Mouse (Mus musculus): ENCODE measurements around the gene Ripor2. TPM values are rescaled to one million over a fixed set of nuclear protein-coding genes. Genes with fewer than 3 reads are reported as not detected.

The Ripor2 gene
- total and polyA plus RNA-seq, 3 experiments, result 8.6 to 10.9 (median 9.3) TPM

- Histone ChIP-seq H3K4me1 (ENCODE audit: control insufficient read depth in 1 of 2, insufficient read depth in 2 of 2) (peaks cover 2 to 59% of the 10 kb centered on the region in 2 experiments; a peak in 3 of 4 replicates), H3K27ac (ENCODE audit: insufficient read depth, low read depth) (no peak overlapping the region), H3K4me3 (replicated peaks in 1 of 3; ENCODE audit: low read depth in 2 of 3, low read length in 2 of 3, poor library complexity in 1 of 3) (no peak overlapping the region), H3K9ac (ENCODE audit: insufficient read depth, low read depth) (no peak overlapping the region), H3K27me3 (replicated peaks) (no peaks in the 10 kb centered on the region), H3K4me2 (ENCODE audit: insufficient read depth, low read depth, poor library complexity, severe bottlenecking) (no peak overlapping the region), H3K36me3 (replicated peaks in 1 of 2; ENCODE audit: control insufficient read depth in 1 of 2, insufficient read depth in 1 of 2, low read length in 1 of 2) (peaks cover 0 to 9% of the 10 kb centered on the region in 2 experiments), H3K79me2 (replicated peaks; ENCODE audit: control insufficient read depth, extremely low read depth, insufficient read depth, poor library complexity, severe bottlenecking) (no peaks in the 10 kb centered on the region), H3K9me3 (replicated peaks; ENCODE audit: low read length) (no peaks in the 10 kb centered on the region)
- dilution Hi-C loops (cut with MboI; ENCODE audit: extremely low pct_ligation_motif_present, extremely low pct_unique_long_range_greater_than_20kb, low sequenced_read_pairs) (no loop called here), in situ Hi-C loops (cut with MboI; ENCODE audit: low pct_ligation_motif_present, low pct_unique_long_range_greater_than_20kb, low sequenced_read_pairs) (no loop called here)
- no peak for DNase-seq (ENCODE audit: extremely low read depth)
- no peak for TF ChIP-seq SMC3 (IDR thresholded peaks at IDR 0.05; ENCODE audit: low read depth, low read length)
- TF ChIP-seq IRF4 (IDR thresholded peaks at IDR 0.05; ENCODE audit: low read depth, low read length), result no peak
- TF ChIP-seq RCOR1 (conservative IDR thresholded peaks at IDR 0.05; ENCODE audit: low read depth, low read length), result no peak
- no peak for TF ChIP-seq ZC3H11A (IDR thresholded peaks at IDR 0.05; ENCODE audit: low read depth, low read length)
- TF ChIP-seq KAT2A (IDR thresholded peaks at IDR 0.05; ENCODE audit: insufficient replicate concordance, low read length), result no peak
- TF ChIP-seq ELF1 (IDR thresholded peaks at IDR 0.05; ENCODE audit: low read depth, low read length), result no peak
- no peak for TF ChIP-seq POLR2AphosphoS2 (IDR thresholded peaks at IDR 0.05; ENCODE audit: low read depth, low read length)
- TF ChIP-seq CHD2 (IDR thresholded peaks at IDR 0.05; ENCODE audit: low read length), result no peak
- TF ChIP-seq TCF12 (IDR thresholded peaks at IDR 0.05; ENCODE audit: low read depth, low read length), result no peak
- TF ChIP-seq USF1 (IDR thresholded peaks at IDR 0.05; ENCODE audit: low read depth, low read length), result no peak
- TF ChIP-seq ZKSCAN1 (IDR thresholded peaks at IDR 0.05; ENCODE audit: borderline replicate concordance, low read depth, low read length), result no peak
- no peak for TF ChIP-seq MAX (IDR thresholded peaks at IDR 0.05; ENCODE audit: low read length)
- no peak for TF ChIP-seq MAZ (IDR thresholded peaks at IDR 0.05; ENCODE audit: low read depth, low read length)
- no peak for TF ChIP-seq HCFC1 (IDR thresholded peaks at IDR 0.05; ENCODE audit: low read depth, low read length)
- TF ChIP-seq CHD1 (IDR thresholded peaks at IDR 0.05; ENCODE audit: low read depth, low read length), result no peak
- TF ChIP-seq MAFK (IDR thresholded peaks at IDR 0.05; ENCODE audit: insufficient replicate concordance, low read length), result no peak
- no peak for TF ChIP-seq CTCF (conservative IDR thresholded peaks at IDR 0.05 in 1 of 2, IDR thresholded peaks at IDR 0.05 in 1 of 2; ENCODE audit: low read depth in 2 of 2, low read length in 2 of 2)
- TF ChIP-seq ETS1 (conservative IDR thresholded peaks at IDR 0.05; ENCODE audit: low read depth, low read length), result no peak
- no peak for TF ChIP-seq UBTF (IDR thresholded peaks at IDR 0.05; ENCODE audit: low read depth, low read length)
- TF ChIP-seq MYC (IDR thresholded peaks at IDR 0.05; ENCODE audit: low read depth, low read length), result no peak
These were observed 66.7 kb downstream of the Ripor2 start for GRCm38 (mm10) chr13:24648668-24649067.

DNA sequence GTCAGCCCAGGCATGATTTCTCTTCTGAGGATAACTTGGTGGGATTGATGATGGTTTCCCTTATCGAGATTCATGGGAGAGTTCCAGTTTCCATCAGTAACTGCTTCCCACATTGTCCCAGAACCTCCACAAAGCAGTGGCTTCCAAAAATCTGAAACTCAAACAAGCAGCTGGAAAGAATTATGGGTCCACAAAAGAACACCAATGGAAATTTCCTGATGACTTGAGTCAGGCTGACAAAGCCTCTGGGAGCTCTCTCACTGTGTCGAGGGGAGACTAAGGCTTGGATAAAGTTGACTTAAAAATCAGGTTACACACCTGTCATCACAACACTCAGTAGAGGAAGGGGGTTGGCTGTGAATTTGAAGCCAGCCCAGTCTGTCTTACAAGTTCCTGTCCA lies 67.1 kb downstream of the Ripor2 start:
- dilution Hi-C loops (cut with MboI; ENCODE audit: extremely low pct_ligation_motif_present, extremely low pct_unique_long_range_greater_than_20kb, low sequenced_read_pairs), result no loop called here

More for the DNA sequence above, 67.1 kb downstream of the Ripor2 start:
- H3K4me1 ChIP-seq (ENCODE audit: control insufficient read depth in 1 of 2, insufficient read depth in 2 of 2), result peaks cover 2 to 59% of the 10 kb centered on the region in 2 experiments; a peak in 3 of 4 replicates
- H3K36me3 ChIP-seq (replicated peaks in 1 of 2; ENCODE audit: control insufficient read depth in 1 of 2, insufficient read depth in 1 of 2, low read length in 1 of 2), result peaks cover 0 to 8% of the 10 kb centered on the region in 2 experiments
- in situ Hi-C loops (cut with MboI; ENCODE audit: low pct_ligation_motif_present, low pct_unique_long_range_greater_than_20kb, low sequenced_read_pairs), result no loop called here
- no peak overlapping the region for H3K4me2 ChIP-seq (ENCODE audit: insufficient read depth, low read depth, poor library complexity, severe bottlenecking)
- no peaks in the 10 kb centered on the region for H3K27me3 ChIP-seq (replicated peaks)
- H3K27ac ChIP-seq (ENCODE audit: insufficient read depth, low read depth), result no peak overlapping the region
- H3K79me2 ChIP-seq (replicated peaks; ENCODE audit: control insufficient read depth, extremely low read depth, insufficient read depth, poor library complexity, severe bottlenecking), result no peaks in the 10 kb centered on the region
- no peak for DNase-seq (ENCODE audit: extremely low read depth)
- TF ChIP-seq ZMIZ1 (IDR thresholded peaks at IDR 0.05; ENCODE audit: low read depth, low read length) (no peak), CTCF (conservative IDR thresholded peaks at IDR 0.05 in 1 of 2, IDR thresholded peaks at IDR 0.05 in 1 of 2; ENCODE audit: low read depth in 2 of 2, low read length in 2 of 2) (no peak), MEF2A (IDR thresholded peaks at IDR 0.05; ENCODE audit: borderline replicate concordance, low read depth, low read length) (no peak), GABPA (IDR thresholded peaks at IDR 0.05; ENCODE audit: insufficient replicate concordance, low read depth, low read length) (no peak), CHD1 (IDR thresholded peaks at IDR 0.05; ENCODE audit: low read depth, low read length) (no peak), POLR2A (IDR thresholded peaks at IDR 0.05; ENCODE audit: low read depth, low read length) (no peak), SMC3 (IDR thresholded peaks at IDR 0.05; ENCODE audit: low read depth, low read length) (no peak), MXI1 (IDR thresholded peaks at IDR 0.05; ENCODE audit: low read depth, low read length) (no peak), CHD2 (IDR thresholded peaks at IDR 0.05; ENCODE audit: low read length) (no peak), MAZ (IDR thresholded peaks at IDR 0.05; ENCODE audit: low read depth, low read length) (no peak)
- no peak overlapping the region for H3K9ac ChIP-seq (ENCODE audit: insufficient read depth, low read depth)
- H3K9me3 ChIP-seq (replicated peaks; ENCODE audit: low read length), result no peaks in the 10 kb centered on the region
- H3K4me3 ChIP-seq (replicated peaks in 1 of 3; ENCODE audit: low read depth in 2 of 3, low read length in 2 of 3, poor library complexity in 1 of 3), result no peak overlapping the region
